Mouse (Mus musculus) frontal cortex, adult 2 months (tissue): ENCODE data around the gene Maml3. TPM values are rescaled to one million over a fixed set of nuclear protein-coding genes. Genes with fewer than 3 reads are reported as not detected.

Experiments used
- DNase-seq, 2 experiments: peaks; one replicate each; pipeline ENCODE4 v3.0.0; 2022; ENCODE audit warnings: low spot score in 1 of 2; ENCODE audit errors: extremely low spot score in 1 of 2
- polyA plus RNA-seq: library from polyadenylated mRNA; depleted of rRNA; stranded (reverse); fragments of >200 nt; gene quantifications from 2 replicates; pipeline ENCODE4 v1.2.3, GENCODE M21; 2012

Gene Maml3
- polyA plus RNA-seq, 1 experiment: 5.6 TPM

- no peak for DNase-seq
These were observed 13.5 kb downstream of the Maml3 start for GRCm38 (mm10) chr3:52091261-52091797.

GRCm38 (mm10) chr3:52090230-52090873 lies 14.5 kb downstream of the Maml3 start:
- no peak for DNase-seq

- DNase-seq: peak; percentile 74 to 80
These were observed 16.2 kb downstream of the Maml3 start for GRCm38 (mm10) chr3:52088458-52089341.

- DNase-seq: peak in 1 of 2 experiments; percentile 38
These were observed 17.1 kb downstream of the Maml3 start for GRCm38 (mm10) chr3:52087636-52088280.

GRCm38 (mm10) chr3:52078763-52079162 lies 26.1 kb downstream of the Maml3 start:
- no peak for DNase-seq

GRCm38 (mm10) chr3:52073959-52074358 lies 30.9 kb downstream of the Maml3 start:
- DNase-seq: no peak

GRCm38 (mm10) chr3:52071996-52072395 lies 32.9 kb downstream of the Maml3 start:
- DNase-seq: no peak

GRCm38 (mm10) chr3:52070163-52070478 lies 34.8 kb downstream of the Maml3 start:
- no peak for DNase-seq

- peak; percentile 24 to 80 for DNase-seq
These were observed 35.3 kb downstream of the Maml3 start for GRCm38 (mm10) chr3:52069304-52070162.

GRCm38 (mm10) chr3:52068885-52069284 lies 36.0 kb downstream of the Maml3 start:
- DNase-seq: no peak

GRCm38 (mm10) chr3:52067181-52067580 lies 37.7 kb downstream of the Maml3 start:
- DNase-seq: no peak

GRCm38 (mm10) chr3:52066142-52066541 lies 38.7 kb downstream of the Maml3 start:
- DNase-seq: no peak

- no peak for DNase-seq
These were observed 41.6 kb downstream of the Maml3 start for GRCm38 (mm10) chr3:52063261-52063655.

GRCm38 (mm10) chr3:52062389-52063260 lies 42.3 kb downstream of the Maml3 start:
- no peak for DNase-seq

- DNase-seq: no peak
These were observed 43.1 kb downstream of the Maml3 start for GRCm38 (mm10) chr3:52061472-52062388.

- DNase-seq: no peak
These were observed 44.0 kb downstream of the Maml3 start for GRCm38 (mm10) chr3:52060886-52061285.

- no peak for DNase-seq
These were observed 53.1 kb downstream of the Maml3 start for GRCm38 (mm10) chr3:52051801-52052200.

GRCm38 (mm10) chr3:52048082-52048481 lies 56.8 kb downstream of the Maml3 start:
- peak; percentile 19 to 67 for DNase-seq
